Mouse (Mus musculus): Measurements from ENCODE around the gene Mrpl34. TPM values are rescaled to one million over a fixed set of nuclear protein-coding genes. Genes with fewer than 3 reads are reported as not detected.

The Mrpl34 gene
- total RNA-seq, 2 experiments from 2014 or later, result 29.0 to 34.4 TPM

DNA sequence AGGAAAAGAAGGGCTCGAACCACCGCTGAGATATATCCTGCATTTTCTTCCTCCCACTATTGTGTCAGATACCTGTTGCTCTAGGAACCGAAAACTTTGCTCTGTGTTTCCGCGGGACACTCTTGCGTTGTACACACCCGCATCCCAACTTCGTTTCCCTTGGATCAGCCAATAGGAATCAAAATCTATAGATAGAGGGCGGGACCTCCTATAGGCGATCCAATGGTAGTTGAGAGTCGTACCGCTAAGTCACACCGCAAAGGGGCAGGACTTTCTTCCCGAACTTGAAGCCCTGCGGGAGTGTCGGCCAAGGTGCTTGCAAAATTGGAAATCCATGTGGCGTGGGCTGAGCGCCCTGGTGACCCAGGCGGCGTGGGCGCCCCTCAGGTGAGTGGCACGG, 23.7 kb downstream of the Mrpl34 start:
- peak; percentile 64 to 83 for DNase-seq (ENCODE audit: low spot score in 2 of 2)

DNA sequence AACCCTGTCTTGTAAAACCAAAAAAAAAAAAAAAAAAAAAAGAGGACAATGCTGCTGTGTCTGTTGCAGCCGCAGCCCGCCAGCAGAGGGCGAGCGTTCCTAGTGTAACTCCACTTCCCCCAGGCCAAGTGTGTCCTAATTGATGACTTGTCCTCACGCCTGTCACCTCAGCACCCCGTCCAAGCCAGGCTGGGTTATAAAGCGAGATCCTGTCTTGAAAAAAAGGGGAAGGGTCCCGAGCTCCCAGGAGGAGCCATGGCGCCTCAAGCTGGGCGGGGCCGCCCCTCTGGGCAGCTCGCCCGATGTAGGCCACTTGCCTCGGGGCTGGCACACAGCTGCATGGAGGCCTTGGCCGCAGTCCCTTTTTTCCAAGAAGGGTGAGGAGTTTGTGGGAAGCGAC, 30.3 kb downstream of the Mrpl34 start:
- DNase-seq (ENCODE audit: low spot score in 2 of 2), result peak; percentile 74 to 85

DNA sequence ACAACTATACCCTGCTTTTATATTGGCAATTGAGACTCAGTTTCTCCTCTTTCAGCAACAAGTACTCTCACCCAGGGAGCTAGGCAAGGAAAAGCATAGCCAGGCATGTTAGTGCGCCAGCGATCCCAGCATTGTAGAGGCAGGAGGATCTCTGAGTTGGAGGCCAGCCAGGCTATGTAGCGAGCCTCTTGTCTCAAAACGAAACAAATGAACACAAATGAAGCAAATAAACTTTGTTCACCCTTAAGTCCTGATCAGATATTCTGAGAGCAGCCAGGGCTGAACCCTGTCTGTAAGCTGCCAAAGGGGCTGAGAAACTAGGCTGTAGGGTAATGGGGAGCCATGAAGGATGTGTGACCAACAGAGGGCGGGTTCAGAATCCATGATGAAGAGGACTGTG, 31.1 kb downstream of the Mrpl34 start:
- DNase-seq (ENCODE audit: low spot score in 2 of 2), result no peak

DNA sequence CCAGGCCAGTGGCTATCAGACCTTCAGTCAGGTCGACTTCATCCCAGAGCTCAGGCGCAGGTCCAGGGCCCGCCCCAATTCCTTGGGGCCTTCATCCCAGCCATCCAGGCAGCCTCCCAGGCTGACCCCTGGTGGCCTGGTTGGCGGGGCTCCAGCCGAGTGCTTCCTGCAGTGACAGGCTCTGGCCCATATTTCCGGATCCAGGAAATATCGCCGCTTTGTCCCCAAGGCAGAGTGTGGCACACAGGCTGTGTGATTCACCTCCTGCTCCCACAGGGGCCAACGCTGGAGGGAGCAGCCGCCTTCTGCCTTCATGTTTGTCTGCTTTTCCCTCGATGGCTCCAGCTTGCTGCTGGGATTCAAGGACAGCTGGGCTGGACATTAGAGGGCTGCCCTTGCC, 31.7 kb downstream of the Mrpl34 start:
- DNase-seq (ENCODE audit: low spot score in 2 of 2), result peak; percentile 80 to 89

DNA sequence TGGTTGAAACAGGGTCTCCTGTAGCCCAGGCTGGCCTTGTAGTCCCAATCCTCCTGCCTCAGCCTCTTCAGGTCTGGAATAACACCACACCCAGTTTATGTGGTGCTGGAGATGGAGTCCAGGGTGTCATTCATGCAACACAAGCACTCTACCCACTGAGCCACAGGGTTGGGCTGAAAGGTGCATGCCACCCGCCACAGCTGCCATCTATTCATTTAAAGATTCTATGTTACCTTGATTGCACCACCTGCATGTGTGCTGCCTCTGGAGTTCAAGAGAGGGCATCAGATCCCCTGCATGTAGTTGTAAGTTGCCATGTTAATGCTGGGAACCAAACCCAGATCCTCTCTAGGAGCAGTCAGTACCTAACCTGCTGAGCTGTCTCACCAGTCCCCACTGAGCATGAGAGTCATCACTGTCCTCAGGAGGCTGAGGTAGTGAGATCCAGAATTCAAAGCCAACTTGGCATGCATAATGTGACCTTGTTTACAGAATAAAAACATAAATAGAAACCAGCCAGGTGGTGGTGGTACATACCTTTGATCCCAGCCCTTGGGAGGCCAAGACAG, 32.4 kb downstream of the Mrpl34 start:
- DNase-seq (ENCODE audit: low spot score in 2 of 2), result no peak

DNA sequence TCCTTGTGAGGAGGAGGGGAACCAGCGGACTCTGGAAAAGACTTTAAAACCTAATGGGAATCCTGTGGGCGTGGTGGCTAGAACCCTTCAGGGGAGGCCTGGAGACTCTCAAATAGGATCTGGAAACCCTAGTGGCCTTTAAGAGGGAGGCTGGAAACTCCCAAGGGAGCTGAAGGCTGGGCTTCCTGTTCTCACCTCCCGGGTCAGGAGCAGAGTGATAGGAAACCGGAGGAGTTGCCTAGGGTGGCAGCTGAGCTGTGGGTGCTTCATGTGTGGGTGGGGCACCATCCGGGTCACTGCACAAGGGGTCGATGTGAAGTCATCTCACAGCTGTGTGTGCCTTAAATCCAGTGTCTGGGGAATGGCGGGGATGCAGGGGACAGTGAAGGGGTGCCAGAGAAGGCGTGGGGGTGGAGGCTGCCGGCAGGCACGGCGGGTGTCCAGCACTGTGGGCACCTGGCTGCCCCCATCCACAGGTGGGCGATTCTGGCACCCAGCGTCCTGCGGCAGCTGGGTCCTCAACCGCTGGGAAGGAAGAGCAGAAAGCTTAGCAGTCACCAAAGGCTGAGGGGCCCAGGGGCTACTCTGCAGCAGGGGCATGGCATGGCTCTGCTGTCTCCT, 33.2 kb downstream of the Mrpl34 start:
- no peak for DNase-seq (ENCODE audit: low spot score in 2 of 2)

DNA sequence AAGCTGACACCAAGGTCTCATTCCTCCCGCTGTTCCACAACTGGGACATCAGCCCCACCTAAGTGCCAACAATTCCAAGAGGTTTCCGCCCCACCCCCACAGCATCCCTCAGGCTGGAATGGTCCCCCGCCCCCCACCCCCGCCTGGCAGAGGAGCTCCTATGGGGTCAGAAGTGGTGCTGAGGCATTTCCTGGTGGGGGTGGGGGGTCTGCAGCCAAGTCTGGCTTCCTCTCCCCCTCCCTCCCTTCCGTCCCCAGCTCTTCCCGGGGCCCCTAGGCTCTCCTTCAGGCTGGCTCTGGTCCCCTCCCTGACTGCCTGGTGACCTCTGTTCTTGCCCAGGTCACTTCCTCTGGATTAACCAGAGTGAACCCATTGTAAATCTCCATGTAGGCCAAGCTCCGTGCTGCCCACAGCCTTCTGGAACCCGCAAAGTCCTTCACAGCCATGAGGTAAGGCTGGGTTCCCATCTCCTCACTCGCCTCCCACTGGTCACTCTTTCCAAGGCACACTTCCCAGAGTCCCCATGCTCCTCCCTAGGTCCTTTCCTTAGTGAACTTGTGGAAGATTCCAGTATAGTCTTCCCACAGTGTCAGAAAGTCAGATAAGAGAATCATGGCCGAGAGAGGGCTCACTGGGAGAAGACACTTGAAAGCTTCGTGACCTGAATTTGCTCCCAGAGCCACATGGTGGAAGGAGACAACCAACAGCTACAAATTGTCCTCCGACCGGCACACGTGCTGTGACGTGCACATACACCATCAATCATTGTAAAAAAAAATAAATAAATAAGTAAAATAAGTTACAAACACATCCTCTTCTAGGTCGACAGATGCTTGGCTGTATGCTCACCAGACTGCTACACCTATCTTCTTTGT, 34.3 kb downstream of the Mrpl34 start:
- no peak for DNase-seq (ENCODE audit: low spot score in 2 of 2)

DNA sequence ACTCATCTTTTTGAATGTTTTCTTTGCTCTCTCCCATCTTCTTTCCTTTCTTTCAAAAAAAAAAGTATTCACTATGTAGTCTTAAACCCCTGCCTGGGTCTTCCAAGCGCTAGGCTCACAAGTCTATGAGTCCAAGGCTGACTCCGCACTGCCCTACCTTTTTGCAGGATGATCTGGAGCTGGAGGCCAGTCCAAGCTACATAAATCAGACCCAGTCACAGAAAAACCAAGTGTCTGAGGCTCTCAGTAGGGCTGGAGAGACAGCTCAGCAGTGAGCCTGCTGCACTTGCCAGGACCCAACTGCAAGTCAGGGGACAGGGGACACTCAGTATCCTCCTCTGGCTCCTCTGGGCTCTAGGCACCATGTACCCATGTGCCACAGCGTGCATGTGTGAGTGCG, 39.6 kb downstream of the Mrpl34 start:
- DNase-seq (ENCODE audit: low spot score in 2 of 2), result no peak

DNA sequence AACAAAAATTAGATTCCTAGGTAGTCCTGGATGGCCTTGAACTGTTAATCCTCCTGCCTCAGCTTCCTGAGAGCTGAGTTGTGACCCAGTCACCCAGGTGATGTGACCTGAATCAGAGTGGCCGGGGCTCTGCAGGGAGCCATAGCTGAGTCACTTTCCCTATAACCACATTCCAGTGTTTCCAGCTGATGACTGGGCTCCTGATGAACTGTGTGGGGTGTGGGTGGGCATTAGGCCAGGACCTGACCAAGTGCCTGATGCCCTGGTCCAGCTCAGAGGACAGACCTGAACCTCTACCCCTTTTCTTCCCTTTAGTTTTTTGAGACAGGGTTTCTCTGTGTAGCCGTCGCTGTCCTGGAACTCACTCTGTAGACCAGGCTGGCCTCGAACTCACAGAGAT, 40.6 kb downstream of the Mrpl34 start:
- no peak for DNase-seq (ENCODE audit: low spot score in 2 of 2)

DNA sequence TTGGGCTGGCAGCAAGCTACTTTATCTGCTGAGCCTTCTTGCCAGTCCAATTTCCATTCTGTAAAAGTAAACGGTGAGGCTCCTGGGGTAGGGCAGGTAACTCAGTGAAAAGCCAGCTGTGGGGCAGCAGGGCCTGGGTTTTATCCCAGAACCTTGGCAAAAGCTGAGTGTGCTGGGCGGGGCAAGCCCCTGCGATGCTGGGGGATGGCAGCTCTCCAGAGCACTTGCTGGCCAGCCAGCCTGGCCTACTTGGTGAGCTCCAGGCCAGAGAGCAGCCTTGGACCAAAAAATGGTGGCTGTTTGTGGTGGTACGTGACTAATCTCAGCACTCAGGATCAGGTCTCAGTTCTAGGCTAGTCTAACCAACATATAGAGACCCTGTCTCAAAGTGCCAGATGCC, 41.2 kb downstream of the Mrpl34 start:
- no peak for DNase-seq (ENCODE audit: low spot score in 2 of 2)

DNA sequence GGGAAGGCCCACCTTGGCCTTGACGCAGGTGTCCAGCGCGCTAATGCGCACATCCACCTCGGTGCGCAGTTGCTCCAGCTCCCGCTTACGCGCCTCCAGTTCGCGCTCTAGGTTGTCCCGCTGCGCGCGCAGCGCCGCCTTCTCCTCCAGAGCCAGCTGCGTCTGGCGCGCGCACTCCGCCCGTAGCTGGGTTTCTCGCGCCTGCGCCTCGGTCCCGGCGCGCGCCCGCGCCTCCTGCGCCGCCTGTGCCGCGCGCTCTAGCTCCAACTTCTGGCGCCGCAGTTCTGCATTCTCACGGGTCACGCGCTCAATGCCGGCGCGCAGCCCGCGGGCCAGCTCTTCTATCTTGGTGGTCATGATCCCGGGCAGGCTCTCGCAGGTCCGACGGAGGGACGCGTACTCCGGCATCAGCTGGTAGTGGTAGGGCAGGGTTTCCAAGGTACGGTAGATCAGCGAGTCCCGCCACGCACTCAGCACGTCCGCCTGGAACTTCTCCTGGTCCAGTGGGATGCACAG, 42.9 kb downstream of the Mrpl34 start:
- peak; percentile 60 to 80 for DNase-seq (ENCODE audit: low spot score in 2 of 2)

DNA sequence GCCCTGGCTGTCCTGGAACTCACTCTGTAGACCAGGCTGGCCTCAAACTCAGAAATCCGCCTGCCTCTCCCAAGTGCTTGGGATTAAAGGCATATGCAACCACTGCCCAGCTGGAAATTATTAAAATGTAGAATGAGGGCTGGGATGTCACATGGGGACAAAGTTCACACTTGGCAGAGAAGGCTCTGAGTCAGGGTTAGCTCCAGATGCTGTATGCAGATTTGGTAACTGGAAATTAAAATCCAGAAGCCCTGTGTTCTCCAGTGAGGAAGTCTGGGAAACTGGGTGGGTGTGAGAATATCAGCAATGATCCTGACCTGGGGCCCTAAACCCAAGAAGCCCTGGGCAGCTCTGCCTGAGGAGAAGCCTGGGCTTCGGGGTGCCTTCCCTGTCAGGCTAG, 44.6 kb downstream of the Mrpl34 start:
- DNase-seq (ENCODE audit: low spot score in 2 of 2), result no peak

DNA sequence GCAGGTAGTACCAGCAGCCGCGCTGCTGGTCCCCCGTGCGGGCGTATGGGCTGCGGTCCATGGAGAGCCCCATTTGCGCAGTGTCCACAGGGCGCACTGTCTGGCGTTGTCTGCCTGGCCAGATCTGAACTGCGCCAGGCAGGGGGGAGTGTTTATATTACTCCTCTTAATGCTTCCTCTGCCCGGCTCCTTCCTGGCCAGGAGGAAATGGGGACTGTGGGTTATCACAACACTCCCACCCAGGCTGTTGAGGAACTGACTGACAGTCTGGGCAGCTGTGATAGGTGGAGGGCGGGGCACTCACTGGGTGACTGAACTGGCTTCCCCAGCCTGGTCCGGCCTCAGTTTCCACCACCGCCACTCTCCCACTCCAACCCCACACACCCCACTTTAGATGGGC, 46.9 kb downstream of the Mrpl34 start, which contains the start of gene Plvap:
Gene Plvap, minus strand, starts transcription at position 109 of the 400 bp plus-strand sequence.
- DNase-seq (ENCODE audit: low spot score in 2 of 2), result no peak

DNA sequence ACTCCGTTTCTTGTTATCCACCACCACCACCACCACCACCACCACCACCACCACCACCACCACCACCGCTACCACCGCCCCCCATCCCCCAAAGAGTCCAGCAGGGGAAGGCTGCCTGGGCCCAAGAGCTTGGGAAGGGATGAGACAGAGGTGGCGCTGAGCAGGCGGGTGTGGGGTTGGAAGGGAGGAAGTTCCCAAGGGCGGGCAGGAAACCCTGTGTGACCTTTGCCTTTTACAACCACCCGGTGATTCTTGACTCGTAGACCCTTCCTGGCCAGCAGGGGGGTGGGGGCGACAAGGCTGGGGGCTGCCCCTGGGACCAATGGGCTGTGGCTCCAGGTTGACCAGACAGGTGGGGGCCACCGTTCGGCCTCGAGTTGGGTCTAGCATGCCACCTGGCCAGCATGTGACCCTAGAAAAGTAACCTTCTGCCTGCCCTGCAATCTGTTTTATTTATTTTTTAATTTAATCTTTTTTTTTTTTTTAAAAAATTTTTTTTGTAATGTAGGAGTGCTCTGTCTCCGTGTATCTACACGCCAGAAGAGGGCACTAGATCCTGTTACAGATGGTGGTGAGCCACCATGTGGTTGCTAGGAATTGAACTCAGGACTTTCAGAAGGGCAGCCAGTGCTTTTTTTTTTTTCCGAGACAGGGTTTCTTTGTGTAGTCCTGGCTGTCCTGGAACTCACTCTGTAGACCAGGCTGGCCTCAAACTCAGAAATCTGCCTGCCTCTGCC, 48.4 kb downstream of the Mrpl34 start:
- no peak for DNase-seq (ENCODE audit: low spot score in 2 of 2)

DNA sequence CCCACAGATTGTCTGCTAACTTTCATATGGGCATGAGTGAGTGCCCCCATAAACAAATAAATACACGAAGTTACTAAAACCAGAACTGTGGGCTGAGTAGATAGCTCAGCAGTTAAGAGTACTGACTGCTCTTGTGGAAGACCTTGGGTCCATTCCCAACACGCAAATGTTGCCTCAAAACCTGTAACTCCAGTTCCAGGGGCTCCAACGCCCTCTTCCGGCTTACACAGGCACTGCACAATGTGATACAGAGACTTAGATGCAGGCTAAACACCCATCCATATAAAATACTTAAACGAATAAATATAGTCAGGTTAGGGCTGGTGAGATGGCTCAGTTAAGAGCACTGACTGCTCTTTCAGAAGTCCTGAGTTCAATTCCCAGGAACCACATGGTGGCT, 50.3 kb downstream of the Mrpl34 start:
- no peak for DNase-seq (ENCODE audit: low spot score in 2 of 2)

Other genes with a start within 250 kb of the Mrpl34 start
- gene Myo9b, start 192.2 kb upstream of the Mrpl34 start, total RNA-seq (2021), result 10 to 100 TPM; 35.7 to 45.0 TPM
- 10 to 100 TPM; 12.9 to 15.2 TPM for gene Haus8, start 192.0 kb upstream of the Mrpl34 start, total RNA-seq (2021)
- gene Use1, start 98.1 kb upstream of the Mrpl34 start, total RNA-seq (2021), result 100 to 1,000 TPM; 139 to 149 TPM
- 1 to 10 TPM; 8.1 to 9.2 TPM for gene Ocel1, start 93.7 kb upstream of the Mrpl34 start, total RNA-seq (2021)
- 10 to 100 TPM; 37.0 to 40.4 TPM for gene Nr2f6, start 83.0 kb upstream of the Mrpl34 start, total RNA-seq (2021)
- 10 to 100 TPM; 14.7 to 17.4 TPM for gene Ushbp1, start 69.2 kb upstream of the Mrpl34 start, total RNA-seq (2021)
- gene Babam1, start 68.1 kb upstream of the Mrpl34 start, total RNA-seq (2021), result 10 to 100 TPM; 64.4 to 77.9 TPM
- gene Ankle1, start 58.9 kb upstream of the Mrpl34 start, total RNA-seq (2021), result 1 to 10 TPM; 6.0 to 7.1 TPM
- gene Abhd8, start 1.3 kb upstream of the Mrpl34 start, total RNA-seq (2021), result 10 to 100 TPM; 47.1 to 47.3 TPM
- gene Dda1, start 4.2 kb downstream of the Mrpl34 start, total RNA-seq (2021), result 10 to 100 TPM; 40.3 to 44.2 TPM
- gene Ano8, start 21.0 kb downstream of the Mrpl34 start, total RNA-seq (2021), result 10 to 100 TPM; 20.8 to 25.3 TPM
- 10 to 100 TPM; 17.8 to 19.1 TPM for gene Gtpbp3, start 23.1 kb downstream of the Mrpl34 start, total RNA-seq (2021)
- gene Plvap, start 46.8 kb downstream of the Mrpl34 start, total RNA-seq (2021), result 10 to 100 TPM; 15.9 to 16.6 TPM
- under 1 TPM; 0.47 to 0.83 TPM for gene Ccdc194, start 60.8 kb downstream of the Mrpl34 start, total RNA-seq (2021)
- 10 to 100 TPM; 18.3 to 20.1 TPM for gene Bst2, start 72.5 kb downstream of the Mrpl34 start, total RNA-seq (2021)
- 10 to 100 TPM; 30.3 to 33.1 TPM for gene Mvb12a, start 78.0 kb downstream of the Mrpl34 start, total RNA-seq (2021)
- under 1 TPM in 1 of 2 experiments, not detected in 1; 0.21 TPM for gene Tmem221, start 93.9 kb downstream of the Mrpl34 start, total RNA-seq (2021)
- gene Nxnl1, start 101.6 kb downstream of the Mrpl34 start, total RNA-seq (2021), result under 1 TPM; 0.26 to 0.29 TPM
- gene Slc27a1, start 103.9 kb downstream of the Mrpl34 start, total RNA-seq (2021), result 10 to 100 TPM; 51.7 to 52.8 TPM
- 10 to 100 TPM; 71.4 to 72.1 TPM for gene Pgls, start 127.2 kb downstream of the Mrpl34 start, total RNA-seq (2021)
- gene Fam129c, start 132.7 kb downstream of the Mrpl34 start, total RNA-seq (2021), result 1 to 10 TPM; 1.8 to 2.6 TPM
- gene Colgalt1, start 146.0 kb downstream of the Mrpl34 start, total RNA-seq (2021), result 10 to 100 TPM; 63.9 to 77.4 TPM
- gene Unc13a, start 206.8 kb downstream of the Mrpl34 start, total RNA-seq (2021), result under 1 TPM; 0.22 to 0.47 TPM
- gene Jak3, start 211.3 kb downstream of the Mrpl34 start, total RNA-seq (2021), result 1 to 10 TPM; 5.0 to 6.5 TPM
- 1 to 10 TPM; 2.6 to 3.4 TPM for gene Insl3, start 224.3 kb downstream of the Mrpl34 start, total RNA-seq (2021)
- gene B3gnt3, start 236.8 kb downstream of the Mrpl34 start, total RNA-seq (2021), result 1 to 10 TPM; 4.1 to 4.5 TPM

Data from gastrocnemius, postnatal 4 days (tissue).